Mouse (Mus musculus) lung, embryonic 14.5 days (tissue): ENCODE data around the gene Vps8. TPM values are rescaled to one million over a fixed set of nuclear protein-coding genes. Genes with fewer than 3 reads are reported as not detected.
"Not testable (repeated sequence)": the region's sequence is repeated elsewhere in the genome, so short reads cannot be mapped to it uniquely, and the experiment has no call there.

ENCODE experiments used
- ATAC-seq: fragments of 200-750 bp; cut with Nextera tagmentation; 2 replicates; pipeline ENCODE4 v1.8.0; 2017; ENCODE audit warnings: mild to moderate bottlenecking, moderate TSS enrichment, moderate library complexity; ENCODE audit not compliant: insufficient read depth
- DNase-seq: peaks from one replicate; pipeline ENCODE4 v3.0.0-alpha.2; 2015
- H3K27ac ChIP-seq: fragments of 300-500 bp; sonication (generic); 2 replicates; pipeline ENCODE4 v1.5.1; 2014; ENCODE audit warnings: low read depth, mild to moderate bottlenecking, moderate library complexity
- H3K27me3 ChIP-seq: fragments of 300-500 bp; sonication (generic); 2 replicates; pipeline ENCODE4 v1.6.1; 2014; ENCODE audit warnings: low read length, control low read depth; ENCODE audit not compliant: insufficient read depth
- H3K36me3 ChIP-seq: fragments of 300-500 bp; sonication (generic); 2 replicates; pipeline ENCODE4 v1.6.1; 2014; ENCODE audit warnings: control low read depth; ENCODE audit not compliant: insufficient read depth
- H3K4me1 ChIP-seq: fragments of 300-500 bp; sonication (generic); 2 replicates; pipeline ENCODE4 v1.6.1; 2014; ENCODE audit warnings: antibody characterized with exemption, control low read depth; ENCODE audit not compliant: insufficient read depth
- H3K4me2 ChIP-seq: fragments of 300-500 bp; sonication (generic); 2 replicates; pipeline ENCODE4 v1.6.1; 2014; ENCODE audit warnings: mild to moderate bottlenecking
- H3K4me3 ChIP-seq: fragments of 300-500 bp; sonication (generic); 2 replicates; pipeline ENCODE4 v1.5.1; 2014; ENCODE audit warnings: low read depth, low read length
- H3K9ac ChIP-seq: fragments of 300-500 bp; sonication (generic); 2 replicates; pipeline ENCODE4 v1.6.1; 2014
- H3K9me3 ChIP-seq: fragments of 300-500 bp; sonication (generic); 2 replicates; pipeline ENCODE4 v1.6.1; 2016; ENCODE audit warnings: low read depth, low read length, control low read depth
- CTCF ChIP-seq: IDR thresholded peaks from 2 replicates; pipeline ENCODE4 v1.5.1; 2016; ENCODE audit warnings: antibody characterized with exemption, low read depth
- WGBS: fragments of 180-500 bp; shearing (Covaris S2); extraction: QIAGEN DNeasy Blood & Tissue Kit; methylation state at CpG from one replicate; pipeline ENCODE4 v1.1.7; 2014; 5-methylcytosine and 5-hydroxymethylcytosine counted together
- polyA plus RNA-seq: library from polyadenylated mRNA; unstranded; fragments of >200 nt; fragmentation: Nextera tagmentation; extraction: Ambion mirVana; gene quantifications from 2 replicates; pipeline ENCODE4 v1.2.1, GENCODE M21; 2014

Gene Vps8
- polyA plus RNA-seq, 1 experiment from 2014 or later: 19.3 TPM

DNA sequence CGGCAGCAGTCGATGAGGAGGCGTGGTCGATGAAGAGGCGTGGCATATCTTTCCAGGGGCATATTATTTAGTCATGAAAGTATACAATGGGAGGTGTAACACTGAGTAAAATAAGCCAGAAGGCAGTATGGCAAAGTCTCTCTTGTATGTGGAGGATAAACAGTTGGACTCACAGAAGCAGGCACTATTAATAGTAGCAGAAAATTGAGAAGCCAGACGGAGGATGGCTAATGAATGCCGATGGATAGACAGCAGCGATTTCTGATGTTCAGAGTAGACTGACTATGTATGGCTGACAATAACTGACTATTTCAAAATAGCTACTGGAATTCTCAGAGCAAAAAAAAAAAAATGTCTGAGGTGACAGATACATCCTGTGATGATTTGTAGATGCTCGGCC is 233.0 kb downstream of the Vps8 start:
- Histone ChIP-seq H3K9ac (no peak overlapping the region), H3K4me2 (no peak overlapping the region), H3K36me3 (0 out of 2 replicates have a peak, but pooled peaks cover 11% of the 10 kb centered on the region), H3K4me3 (no peak overlapping the region), H3K4me1 (no peaks in the 10 kb centered on the region), H3K27ac (peak overlapping the region; percentile 24; the same call in 1 of the 2 replicates), H3K9me3 (no peaks in the 10 kb centered on the region), H3K27me3 (no peaks in the 10 kb centered on the region)
- DNase-seq (no peak), ATAC-seq (no peak)
- 84% methylated on average over 9 of the region's 9 CpGs for WGBS
- TF ChIP-seq CTCF: no peak

GRCm38 (mm10) chr16:21664633-21665363 is 241.9 kb downstream of the Vps8 start:
- H3K27ac ChIP-seq: no peak overlapping the region
- no peak overlapping the region for H3K4me2 ChIP-seq
- no peak overlapping the region for H3K4me3 ChIP-seq
- TF ChIP-seq CTCF: no peak
- 30% methylated on average over 18 of the region's 18 CpGs for WGBS
- no peak overlapping the region for H3K9ac ChIP-seq
- H3K9me3 ChIP-seq: no peaks in the 10 kb centered on the region
- ATAC-seq: no peak
- H3K27me3 ChIP-seq: peaks cover 13% of the 10 kb centered on the region; the same call in 1 of the 2 replicates
- H3K36me3 ChIP-seq: no peaks in the 10 kb centered on the region
- no peaks in the 10 kb centered on the region for H3K4me1 ChIP-seq
- no peak for DNase-seq

GRCm38 (mm10) chr16:21665423-21665986 is 242.6 kb downstream of the Vps8 start:
- Histone ChIP-seq H3K4me2 (no peak overlapping the region), H3K9ac (no peak overlapping the region), H3K4me1 (no peaks in the 10 kb centered on the region), H3K36me3 (no peaks in the 10 kb centered on the region), H3K27me3 (peaks cover 13% of the 10 kb centered on the region; the same call in 1 of the 2 replicates), H3K9me3 (no peaks in the 10 kb centered on the region), H3K27ac (no peak overlapping the region), H3K4me3 (no peak overlapping the region)
- ATAC-seq (no peak), DNase-seq (no peak)
- TF ChIP-seq CTCF: no peak
- WGBS: 34% methylated on average over 4 of the region's 4 CpGs

DNA sequence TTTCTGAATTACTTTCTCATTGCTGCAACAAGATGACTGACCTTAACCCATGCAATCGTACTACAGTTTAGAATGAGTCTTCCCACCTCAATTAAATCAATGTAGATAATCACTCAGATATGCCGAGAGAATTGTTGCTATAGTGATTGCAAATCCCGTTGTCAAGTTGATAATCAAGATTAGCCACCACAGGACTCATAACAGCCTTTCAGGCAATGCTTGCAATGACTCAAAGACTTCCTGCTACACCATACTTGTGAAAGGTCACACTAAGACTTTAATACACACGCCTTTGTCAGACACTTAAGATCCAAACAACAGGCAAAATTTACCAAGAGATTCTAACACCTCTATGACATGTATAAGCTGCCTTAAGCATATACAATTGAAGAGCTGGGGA is 249.0 kb downstream of the Vps8 start:
- peaks cover 3% of the 10 kb centered on the region; the same call in 1 of the 2 replicates for H3K36me3 ChIP-seq
- DNase-seq: no peak
- H3K4me2 ChIP-seq: no peak overlapping the region
- no peak overlapping the region for H3K27ac ChIP-seq
- no peaks in the 10 kb centered on the region for H3K27me3 ChIP-seq
- H3K9me3 ChIP-seq: no peaks in the 10 kb centered on the region
- no peaks in the 10 kb centered on the region for H3K4me1 ChIP-seq
- 69% methylated on average over 4 of the region's 4 CpGs for WGBS
- TF ChIP-seq CTCF: no peak
- no peak overlapping the region for H3K9ac ChIP-seq
- no peak overlapping the region for H3K4me3 ChIP-seq
- ATAC-seq: no peak

DNA sequence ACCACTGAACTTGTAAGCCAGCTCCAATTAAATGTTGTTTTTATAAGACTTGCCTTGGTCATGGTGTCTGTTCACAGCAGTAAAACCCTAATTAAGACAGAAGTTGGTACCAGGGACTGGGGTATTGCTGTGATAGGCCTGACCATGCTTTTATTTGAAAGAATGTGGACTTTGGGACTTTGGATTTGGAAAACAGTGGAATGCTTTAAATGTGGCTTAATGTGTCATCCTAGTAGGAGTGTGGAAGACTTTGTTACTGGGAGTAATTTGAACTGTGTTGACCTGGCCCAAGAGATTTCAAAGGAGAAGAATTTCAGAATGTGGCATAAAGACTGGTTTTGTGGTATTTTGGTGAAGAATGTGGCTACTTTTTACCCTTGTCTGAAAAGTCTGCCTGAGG is 250.1 kb downstream of the Vps8 start:
- H3K4me3 ChIP-seq, H3K27me3 ChIP-seq, H3K36me3 ChIP-seq, H3K27ac ChIP-seq, H3K4me1 ChIP-seq, H3K9me3 ChIP-seq, DNase-seq, H3K9ac ChIP-seq, H3K4me2 ChIP-seq, ATAC-seq: not testable (repeated sequence)

GRCm38 (mm10) chr16:21673651-21674050 is 250.7 kb downstream of the Vps8 start:
- H3K4me2 ChIP-seq, H3K4me3 ChIP-seq, H3K9ac ChIP-seq, H3K9me3 ChIP-seq, H3K27ac ChIP-seq, H3K36me3 ChIP-seq, DNase-seq, H3K27me3 ChIP-seq, H3K4me1 ChIP-seq, ATAC-seq: not testable (repeated sequence)
- 90% methylated on average over 1 of the region's 1 CpGs for WGBS

- Histone ChIP-seq H3K4me1 (no peaks in the 10 kb centered on the region), H3K4me2 (no peak overlapping the region), H3K27me3 (no peaks in the 10 kb centered on the region), H3K27ac (no peak overlapping the region), H3K36me3 (peaks cover 3% of the 10 kb centered on the region; the same call in 1 of the 2 replicates), H3K4me3 (no peak overlapping the region), H3K9ac (no peak overlapping the region), H3K9me3 (no peaks in the 10 kb centered on the region)
- DNase-seq (no peak), ATAC-seq (no peak)
- 81% methylated on average over 7 of the region's 7 CpGs for WGBS
- TF ChIP-seq CTCF: no peak
Observed at GRCm38 (mm10) chr16:21676791-21677190, 253.9 kb downstream of the Vps8 start.
